Mouse (Mus musculus) CH12F3 (cell line): ENCODE results near the gene Anks1b.
"Not testable (repeated sequence)": the region's sequence is repeated elsewhere in the genome, so short reads cannot be mapped to it uniquely, and the experiment has no call there.

ENCODE experiments used
- in situ Hi-C: fragments of 300-500 bp; cut with MboI; formaldehyde crosslinking; loops from 2 replicates; pipeline ENCODE4 v1.14.3; 2020; ENCODE audit warnings: low sequenced_read_pairs

The Anks1b gene

DNA sequence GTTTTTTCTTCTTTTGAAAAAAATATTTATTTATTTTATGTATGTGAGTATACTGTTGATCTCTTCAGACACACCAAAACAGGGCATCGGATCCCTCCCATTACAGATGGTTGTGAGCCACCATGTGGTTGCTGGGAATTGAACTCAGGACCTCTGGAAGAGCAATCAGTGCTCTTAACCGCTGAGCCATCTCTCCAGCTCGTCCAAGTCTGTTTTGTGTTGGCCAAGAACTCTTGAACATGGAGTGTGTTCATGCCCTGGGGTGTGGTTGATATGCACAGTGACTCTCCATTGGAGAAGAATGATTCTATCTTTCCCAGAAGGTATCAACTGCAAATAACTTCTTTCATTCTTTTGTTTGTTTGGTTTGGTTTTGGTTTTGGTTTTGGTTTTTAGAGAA, 757.5 kb downstream of the Anks1b start:
- in situ Hi-C loops: not testable (repeated sequence)

DNA sequence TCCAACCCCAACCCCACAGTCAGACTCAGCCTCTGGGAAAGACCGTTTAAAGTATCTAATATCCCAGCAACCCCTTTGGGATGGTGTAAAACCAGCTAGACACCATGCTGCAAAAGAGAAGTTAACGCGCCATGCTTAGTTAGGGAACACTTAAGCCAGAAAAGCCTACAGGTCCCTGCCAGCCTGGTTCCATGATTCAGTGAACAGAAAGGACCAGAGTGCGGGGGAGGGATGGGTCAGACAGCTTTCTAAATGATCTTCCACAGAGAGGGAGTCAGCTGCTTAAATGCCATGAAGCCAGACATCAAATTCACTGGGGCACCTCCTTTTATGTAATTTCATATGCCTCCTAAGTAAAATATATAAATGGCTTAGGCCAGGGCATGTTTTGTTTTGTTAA, 764.0 kb downstream of the Anks1b start:
- in situ Hi-C loops: no loop called here

DNA sequence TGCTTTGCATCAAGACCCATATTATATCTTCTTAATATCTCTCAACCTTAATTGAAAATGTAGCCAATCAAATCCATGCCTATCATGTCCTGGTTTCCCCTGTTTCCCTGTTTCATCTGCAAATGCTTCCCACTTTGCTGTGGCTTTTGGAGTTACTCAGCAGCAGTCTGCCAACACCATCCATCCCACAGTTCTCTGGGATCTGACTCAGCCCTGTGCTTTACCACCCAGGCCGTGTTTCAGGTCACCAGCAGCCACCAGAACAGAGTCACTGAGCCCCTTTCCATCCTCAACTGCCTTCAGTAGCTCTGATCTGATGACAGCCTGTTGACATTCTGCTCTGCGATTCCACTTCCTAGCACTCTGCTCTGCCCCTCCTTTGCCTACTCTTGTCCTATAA, 776.4 kb downstream of the Anks1b start:
- in situ Hi-C loops: no loop called here

DNA sequence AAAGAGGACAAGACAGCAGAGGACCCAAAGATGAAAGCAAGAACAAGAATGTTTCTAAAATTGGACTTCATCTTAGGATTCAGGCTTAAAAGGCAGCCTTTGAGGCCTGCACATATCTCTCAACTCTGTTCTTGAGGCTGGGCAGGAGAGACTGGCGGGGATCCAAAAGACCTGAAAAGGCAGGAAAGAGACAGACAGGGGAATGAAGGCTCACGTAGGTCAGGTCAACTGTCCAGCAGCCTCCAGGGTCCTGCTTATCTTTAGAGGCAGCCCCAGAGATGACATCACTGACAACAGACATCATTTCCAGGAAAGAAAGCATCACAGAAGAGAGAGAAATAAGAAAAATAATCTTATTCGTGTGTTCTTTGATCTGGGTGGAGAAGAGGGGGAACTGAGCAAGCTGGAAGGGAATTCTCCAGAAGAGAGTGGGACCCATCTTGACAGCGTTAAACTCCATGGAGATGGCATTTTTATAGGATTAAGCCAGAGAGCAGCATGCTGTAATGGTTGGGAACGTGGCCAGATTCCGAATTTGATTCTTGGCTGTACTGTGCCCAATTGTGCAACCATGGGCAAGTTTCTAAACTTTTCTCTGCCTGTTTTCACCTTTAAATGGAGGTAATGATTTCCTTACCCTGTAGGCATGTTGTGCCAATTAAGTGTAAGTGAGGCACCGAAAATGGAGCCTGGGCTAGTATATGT, 784.3 kb downstream of the Anks1b start:
- in situ Hi-C loops: no loop called here

DNA sequence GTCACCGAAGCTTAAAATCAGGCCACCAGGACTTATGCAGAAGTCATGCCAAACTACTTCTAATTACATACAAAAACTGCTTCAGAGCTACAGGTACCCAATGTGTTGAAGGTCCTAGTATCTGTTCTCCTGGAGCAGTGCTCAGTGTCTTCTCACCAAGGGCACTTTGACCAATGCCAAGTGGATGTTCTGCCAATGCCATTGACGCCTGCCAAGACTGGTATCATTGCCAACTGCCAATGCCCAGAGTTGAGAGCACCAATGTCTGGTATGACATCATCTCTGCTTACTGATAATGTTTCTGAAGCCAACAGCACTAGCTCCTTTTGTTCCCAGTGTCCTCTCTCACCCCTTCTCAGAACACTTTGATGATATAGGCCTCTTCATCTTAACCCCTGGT, 793.4 kb downstream of the Anks1b start:
- in situ Hi-C loops: no loop called here

DNA sequence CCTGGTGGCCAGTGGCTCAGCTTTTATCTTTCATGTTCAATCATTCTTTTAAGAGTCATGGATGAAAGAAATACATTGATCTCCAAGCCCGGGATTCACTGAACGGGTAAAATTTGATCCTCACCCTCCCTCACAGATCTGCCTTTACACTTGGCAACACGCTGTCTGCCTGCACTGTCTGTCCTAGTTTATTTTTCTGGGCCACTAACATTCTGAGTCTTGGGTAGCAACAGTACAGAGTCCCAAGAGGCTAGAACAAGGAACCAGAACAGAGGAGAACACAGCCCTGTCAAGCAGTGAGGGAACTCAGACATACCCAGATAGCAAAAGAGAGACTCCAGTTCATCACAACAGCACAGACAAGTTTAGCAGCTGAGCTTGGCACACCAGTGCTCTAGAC, 797.0 kb downstream of the Anks1b start:
- in situ Hi-C loops: no loop called here

DNA sequence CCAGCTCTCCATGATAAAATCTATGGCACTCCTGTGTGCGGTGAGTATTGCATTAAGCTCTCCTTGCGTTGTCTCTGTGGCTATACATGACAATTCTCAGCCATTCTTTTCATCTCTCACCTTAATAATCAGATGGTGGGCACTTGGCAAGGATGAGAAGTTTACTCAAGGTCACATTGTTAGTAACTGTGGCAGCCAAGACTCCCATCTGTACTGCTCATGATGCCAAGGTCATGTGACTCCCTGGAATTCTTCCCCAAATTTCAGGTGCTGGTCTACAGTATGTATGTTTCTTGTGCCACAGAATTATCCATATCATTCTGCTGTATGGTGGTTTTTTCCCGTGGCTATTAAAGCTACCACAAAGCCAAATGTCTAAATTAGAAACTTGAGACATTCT, 798.8 kb downstream of the Anks1b start:
- in situ Hi-C loops: no loop called here

DNA sequence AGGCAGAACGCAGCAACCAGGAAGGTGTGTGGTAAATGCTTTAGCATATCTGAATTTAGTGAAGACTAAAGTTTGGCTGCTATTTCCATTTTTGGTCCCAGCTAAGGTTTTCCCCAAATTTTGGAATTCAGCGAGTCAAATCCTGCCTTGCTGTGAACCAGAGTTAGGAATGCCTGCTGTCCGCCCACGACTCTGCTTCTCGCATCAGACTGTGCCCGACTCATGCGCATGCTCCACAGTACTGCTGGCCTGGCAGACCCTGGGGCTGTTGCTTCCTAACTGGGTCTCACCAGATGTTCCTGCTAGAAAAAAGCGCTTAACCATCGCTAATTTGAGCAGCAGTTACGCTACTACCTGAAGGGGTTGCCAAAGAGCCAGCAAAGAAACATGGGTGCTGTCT, 801.1 kb downstream of the Anks1b start:
- in situ Hi-C loops: no loop called here

DNA sequence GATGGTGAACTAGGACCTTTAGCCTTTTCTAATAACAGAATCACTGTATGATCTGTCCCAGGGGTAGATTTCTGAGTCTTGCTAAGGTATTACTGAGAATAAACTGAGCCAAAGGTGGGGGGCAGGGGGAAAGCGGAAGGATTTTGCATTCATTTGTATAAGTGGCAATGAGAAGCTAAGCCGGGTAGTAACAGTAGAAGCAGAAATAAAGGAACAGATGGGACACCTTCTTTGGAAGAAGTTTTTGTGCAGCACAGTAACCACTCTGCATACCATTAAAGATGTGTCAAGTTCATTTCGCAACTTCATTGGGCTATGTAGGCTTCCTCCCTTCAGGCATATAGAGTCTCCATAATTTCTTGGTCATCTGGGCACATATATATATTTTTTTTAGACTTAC, 804.1 kb downstream of the Anks1b start:
- in situ Hi-C loops: loop anchor here (25.0 kb wide), 1 partner anchor 590 kb away; no protein-coding TSS in a partner anchor

DNA sequence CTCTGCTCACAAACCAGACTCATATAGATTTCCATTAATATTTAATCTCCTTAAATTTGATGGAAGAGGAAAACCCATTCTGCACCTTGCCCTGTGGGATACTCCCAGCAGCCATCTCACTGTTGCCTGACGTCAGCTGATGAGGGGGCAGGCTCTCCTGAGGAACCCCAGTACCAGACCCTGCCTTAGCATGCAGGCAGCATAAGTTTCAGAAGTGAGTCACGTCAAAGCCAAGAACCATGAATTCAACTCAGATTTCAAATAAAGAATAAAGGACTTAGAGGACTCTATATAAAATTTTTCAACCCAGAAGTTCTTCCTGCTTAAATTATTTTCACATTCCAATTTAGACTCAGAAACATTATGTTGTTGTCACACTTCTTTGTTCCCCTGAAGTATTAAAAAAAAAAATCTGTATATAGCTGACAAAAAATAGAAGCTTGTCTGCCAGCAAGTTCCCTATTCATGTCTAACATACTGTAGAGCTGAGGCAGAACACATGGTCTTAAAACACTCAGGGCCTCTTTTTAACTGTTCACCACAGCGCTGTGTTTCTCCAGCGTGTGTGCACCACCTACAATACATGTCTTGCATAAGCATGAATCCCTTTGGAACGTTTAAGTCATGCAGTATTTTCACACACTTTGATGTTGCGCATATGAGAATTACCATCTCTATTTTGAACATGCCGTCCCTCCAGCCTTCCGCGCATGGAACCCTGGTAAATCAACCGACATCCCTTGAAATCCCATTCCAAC, 806.6 kb downstream of the Anks1b start:
- in situ Hi-C loops: loop anchor here (25.0 kb wide), 1 partner anchor 593 kb away; no protein-coding TSS in a partner anchor

DNA sequence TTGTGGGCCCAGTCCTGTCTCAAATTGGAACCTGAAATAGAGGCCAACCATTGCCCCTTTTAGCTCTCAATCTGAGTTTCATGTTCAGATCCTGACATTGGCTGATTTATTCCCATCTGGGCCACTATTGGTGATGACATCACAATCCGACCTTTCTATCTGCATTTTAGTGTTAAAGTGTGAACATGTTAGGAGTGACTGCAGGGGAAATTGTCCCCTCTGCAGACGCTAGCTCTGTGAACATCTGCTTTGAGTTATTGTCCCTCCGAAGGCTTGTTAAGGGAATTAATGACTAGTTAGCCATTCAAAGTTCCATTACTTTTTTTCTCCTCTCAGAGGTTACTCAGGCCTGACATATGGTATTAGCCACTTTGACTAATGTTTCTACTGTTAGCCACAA, 810.5 kb downstream of the Anks1b start:
- in situ Hi-C loops: loop anchor here (25.0 kb wide), 1 partner anchor 597 kb away; no protein-coding TSS in a partner anchor

DNA sequence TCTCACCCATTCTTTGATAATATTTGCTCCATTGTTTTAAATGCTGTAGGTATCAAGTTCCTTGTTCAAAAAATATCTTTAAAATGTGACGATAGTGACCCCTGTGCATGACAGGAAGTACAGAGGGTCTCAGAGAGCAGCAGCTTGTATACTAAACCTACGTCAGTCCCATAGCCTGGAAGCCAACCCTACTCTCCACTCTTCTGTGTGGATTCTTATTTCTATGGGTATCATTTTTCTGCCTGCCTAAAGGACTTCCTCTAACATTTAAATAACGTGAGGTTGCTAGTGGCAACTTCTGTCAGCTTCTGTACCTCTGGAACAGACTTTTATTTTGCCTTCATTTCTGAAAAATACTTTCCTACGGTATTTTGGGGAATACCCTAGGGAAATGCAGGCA, 812.1 kb downstream of the Anks1b start:
- in situ Hi-C loops: loop anchor here (25.0 kb wide), 1 partner anchor 598 kb away; no protein-coding TSS in a partner anchor

DNA sequence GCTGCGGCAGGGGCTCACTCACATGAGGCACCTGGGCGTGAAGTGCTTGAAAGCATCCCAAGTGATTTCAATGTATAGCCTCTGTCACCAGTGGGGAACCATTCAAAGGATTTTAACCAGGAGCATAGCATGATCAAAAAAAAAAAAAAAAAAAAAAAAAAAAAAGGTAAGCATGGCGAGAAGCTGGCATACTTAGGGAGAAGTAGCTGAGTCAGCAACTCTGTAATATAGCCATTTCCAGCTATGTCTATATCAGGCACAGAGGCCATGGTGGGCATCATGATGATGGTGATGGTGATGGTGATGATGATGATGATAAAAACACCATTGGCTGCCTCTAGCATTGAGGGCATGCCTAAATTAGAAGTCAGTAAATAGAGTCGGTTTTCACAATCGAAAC, 814.8 kb downstream of the Anks1b start:
- in situ Hi-C loops: loop anchor here (25.0 kb wide), 1 partner anchor 601 kb away; no protein-coding TSS in a partner anchor

DNA sequence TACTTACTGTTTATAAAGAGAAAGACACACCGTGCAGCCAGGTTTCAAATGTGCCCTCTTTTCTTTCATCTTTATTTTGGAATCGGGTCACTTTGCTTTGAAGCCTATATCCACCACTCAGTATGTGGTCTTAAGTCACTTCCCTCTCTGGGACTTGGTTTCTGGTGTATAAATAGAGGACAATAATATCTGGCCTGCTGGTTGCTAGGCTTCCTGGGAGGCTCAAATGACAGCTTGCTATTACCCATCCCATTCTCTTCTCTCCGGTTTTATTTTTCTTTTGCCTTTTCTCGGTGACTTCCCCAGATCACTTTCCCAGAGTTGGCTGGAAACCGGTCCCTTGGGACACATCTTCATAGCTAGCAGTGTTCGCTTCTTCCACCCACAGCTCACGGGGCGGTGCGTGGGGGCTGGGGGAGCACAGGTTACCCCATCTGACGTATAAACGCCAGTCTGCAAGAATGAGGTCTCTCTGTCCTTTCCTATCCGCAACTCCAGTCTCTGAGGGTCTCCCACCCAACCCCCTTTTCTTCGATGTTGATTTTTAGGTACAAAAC, 815.5 kb downstream of the Anks1b start:
- in situ Hi-C loops: loop anchor here (25.0 kb wide), 1 partner anchor 601 kb away; no protein-coding TSS in a partner anchor

DNA sequence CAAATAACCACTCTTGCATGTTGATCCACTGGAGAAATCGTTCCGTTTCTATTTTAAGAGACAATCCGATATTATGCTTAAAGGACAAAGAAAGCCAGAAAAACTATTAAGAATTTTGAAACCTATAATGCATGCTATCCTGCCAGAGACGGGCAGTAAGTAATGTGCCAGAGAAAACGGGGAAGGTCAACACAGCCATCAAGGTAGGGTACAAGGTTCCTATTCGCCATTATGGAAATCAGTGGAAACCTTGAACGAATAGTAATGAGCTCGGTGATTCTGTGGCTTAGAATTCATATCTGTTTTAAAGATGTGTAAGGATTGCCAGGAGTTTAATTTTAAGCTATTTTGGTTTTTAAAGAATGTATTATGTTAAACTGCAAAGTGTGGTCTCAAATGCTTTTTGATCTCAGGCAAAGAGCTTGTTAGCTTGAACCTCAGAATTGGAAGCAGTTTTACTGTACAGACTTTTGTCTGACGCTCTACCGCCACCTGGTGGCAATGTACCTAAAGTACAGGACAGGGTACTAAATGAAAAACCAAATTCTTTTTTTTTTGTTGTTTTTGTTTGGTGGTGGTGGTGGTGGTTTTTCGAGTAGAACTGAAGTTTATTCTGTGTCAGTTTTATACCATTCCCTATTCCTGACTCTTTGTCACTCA, 816.7 kb downstream of the Anks1b start:
- in situ Hi-C loops: loop anchor here (25.0 kb wide), 1 partner anchor 603 kb away; no protein-coding TSS in a partner anchor

DNA sequence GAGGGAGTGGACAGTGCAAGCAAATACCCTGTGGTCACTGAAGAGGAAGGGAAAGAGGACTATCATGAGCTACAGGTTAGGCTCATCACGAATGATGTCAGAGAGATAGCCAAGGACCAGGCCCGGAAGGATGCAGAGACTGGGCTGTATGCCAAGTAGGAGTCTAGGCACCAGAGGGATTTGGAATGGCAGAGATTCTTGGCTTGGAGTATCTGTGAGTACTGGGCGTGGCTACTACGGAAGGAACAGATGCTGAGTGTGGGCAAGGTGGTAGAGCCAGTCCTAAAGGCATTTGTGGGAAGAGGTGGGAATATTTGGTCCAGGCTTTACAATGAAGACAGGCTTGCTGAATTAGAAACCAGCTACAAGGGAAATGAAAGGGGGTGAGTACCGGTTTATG, 823.4 kb downstream of the Anks1b start:
- in situ Hi-C loops: loop anchor here (25.0 kb wide), 1 partner anchor 609 kb away; no protein-coding TSS in a partner anchor

DNA sequence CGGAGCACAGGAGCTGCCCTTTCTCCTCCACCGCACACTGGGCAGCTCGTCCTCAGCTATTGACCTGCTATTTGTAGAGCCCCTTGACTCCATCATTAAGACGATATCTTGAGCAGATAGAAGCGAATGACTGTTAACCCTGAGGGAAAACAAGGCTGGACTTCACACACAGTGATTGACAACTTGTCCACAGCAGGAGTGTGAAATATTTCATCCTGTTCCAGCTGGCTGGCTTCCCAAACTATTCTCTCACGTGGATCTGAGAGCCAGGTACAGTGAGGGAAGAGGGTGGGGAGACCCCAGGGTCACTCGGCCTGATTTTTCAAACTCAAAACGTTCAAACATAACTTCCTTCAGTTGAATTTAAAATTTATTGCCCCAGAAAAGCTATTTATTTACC, 824.1 kb downstream of the Anks1b start:
- in situ Hi-C loops: loop anchor here (25.0 kb wide), 1 partner anchor 610 kb away; no protein-coding TSS in a partner anchor

DNA sequence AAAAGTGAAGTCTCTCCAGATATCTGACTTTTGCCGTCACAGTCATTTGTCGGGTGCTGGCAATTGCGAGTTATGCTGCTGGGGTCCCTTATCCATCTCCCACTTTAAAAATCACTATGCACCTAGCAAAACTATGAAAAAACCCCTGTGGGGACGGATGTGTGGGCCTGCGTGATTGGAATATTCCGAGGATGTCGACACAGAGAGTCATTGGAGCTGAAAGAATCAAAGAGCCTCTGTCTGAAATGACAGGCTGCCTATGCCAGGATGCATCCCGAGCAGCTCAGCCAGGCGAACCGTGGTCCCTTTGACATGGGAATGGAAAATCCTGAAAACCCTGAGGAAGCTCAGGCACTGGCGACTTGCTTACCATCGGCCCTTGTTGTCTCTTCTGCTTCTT, 825.9 kb downstream of the Anks1b start:
- in situ Hi-C loops: loop anchor here (25.0 kb wide), 1 partner anchor 612 kb away; no protein-coding TSS in a partner anchor

DNA sequence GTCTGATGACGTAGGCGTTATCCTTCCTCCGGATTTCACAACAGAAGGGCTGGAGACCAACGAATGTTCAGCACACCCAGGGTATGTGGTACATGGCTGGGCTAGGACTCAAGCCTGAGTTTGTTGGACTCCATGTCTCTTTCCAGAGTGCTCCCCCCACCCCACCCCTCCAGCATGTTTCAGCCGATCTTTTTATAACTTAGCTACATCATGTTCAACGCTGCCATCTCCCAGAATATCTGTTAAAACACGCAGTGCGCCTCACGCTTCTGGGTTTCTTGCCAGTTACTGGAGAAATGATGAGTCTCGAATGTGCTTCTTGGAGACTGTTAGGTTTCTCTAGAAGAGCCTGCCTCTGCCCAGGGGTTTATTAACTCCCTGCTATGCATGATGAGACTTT, 831.3 kb downstream of the Anks1b start:
- in situ Hi-C loops: no loop called here

DNA sequence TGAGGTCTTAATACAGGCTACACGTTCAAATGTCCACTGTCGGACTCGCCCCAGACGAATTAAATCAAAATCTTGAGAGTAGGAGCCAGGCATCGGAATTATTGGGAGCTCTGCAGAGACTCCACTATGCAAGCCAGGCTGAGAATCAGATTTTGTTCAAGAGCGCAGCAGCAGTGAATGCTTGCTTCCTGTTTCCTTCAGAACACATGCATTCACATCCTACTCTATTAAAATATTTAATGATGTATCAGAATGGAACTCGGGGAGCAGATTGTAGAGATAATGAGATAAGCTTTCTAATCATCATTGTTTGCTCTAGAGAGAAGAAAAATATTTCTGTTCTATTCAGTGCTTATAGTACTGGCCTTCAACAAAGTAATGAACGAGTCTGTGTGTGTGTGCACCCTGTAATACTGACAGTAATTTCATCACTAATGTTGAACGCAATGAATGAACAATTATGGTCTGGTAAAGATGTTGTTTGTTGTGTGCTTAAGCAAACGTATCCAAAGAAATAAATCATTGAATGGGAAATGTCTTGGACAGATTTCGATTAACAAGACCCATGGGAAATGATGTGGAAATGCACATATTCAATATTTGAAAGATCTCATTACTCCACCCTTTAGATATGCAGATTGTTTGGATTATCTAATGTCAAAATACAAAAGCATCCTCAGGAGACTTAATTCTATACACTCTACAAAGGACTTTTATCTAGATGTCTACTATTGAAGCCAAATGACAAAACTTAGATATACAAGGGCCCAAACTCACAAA, 835.7 kb downstream of the Anks1b start:
- in situ Hi-C loops: no loop called here
